Mouse (Mus musculus): Measurements from ENCODE around the gene Nags. TPM values are rescaled to one million over a fixed set of nuclear protein-coding genes. Genes with fewer than 3 reads are reported as not detected.

Nags gene
- polyA plus RNA-seq, 1 experiment from 2014 or later, result 37.9 TPM

DNA sequence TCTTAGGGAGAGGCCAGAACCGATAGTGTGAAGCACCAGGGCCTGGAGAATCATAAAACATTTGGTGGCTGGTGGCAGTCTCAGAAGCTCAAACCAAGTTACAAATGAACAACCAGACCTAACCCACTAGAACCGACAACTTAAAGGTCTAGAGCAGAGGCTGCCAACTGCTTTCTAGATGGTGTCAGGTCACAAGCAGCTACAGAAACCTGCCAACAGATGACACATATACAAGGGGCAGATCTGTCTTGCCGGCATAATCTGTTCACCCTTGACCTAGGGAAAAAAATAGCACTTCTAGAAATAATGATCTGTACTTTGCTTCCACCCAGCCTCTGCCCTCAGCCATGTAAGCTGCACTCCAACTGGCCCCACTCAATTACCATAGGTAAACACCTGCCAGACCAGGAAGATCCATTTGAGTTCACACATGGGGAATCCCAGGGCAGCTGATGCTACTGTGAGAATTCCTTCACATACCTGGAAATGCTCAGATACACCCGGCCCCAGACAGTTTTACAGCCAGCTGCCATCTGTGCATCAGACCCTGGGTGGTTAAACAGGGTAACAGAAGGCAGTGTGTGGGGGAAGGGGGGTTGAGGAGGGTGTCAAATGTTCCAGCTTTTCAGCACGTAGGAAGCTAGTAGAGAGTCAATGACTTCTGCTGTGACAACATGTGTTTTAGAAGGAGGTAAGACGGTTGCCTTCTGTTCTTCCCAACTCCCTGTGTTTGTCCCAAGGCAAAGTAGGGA, 20.8 kb downstream of the Nags start:
- peak overlapping the region; percentile 66 for H3K27ac ChIP-seq (ENCODE audit: low read depth, low read length)
- 18% methylated on average over 6 of the region's 6 CpGs for WGBS
- H3K9me3 ChIP-seq (ENCODE audit: control insufficient read depth), result no peaks in the 10 kb centered on the region
- TF ChIP-seq CTCF (IDR thresholded peaks at IDR 0.05; ENCODE audit: low read depth), result no peak
- 0 out of 2 replicates have a peak, but pooled peaks cover 3% of the 10 kb centered on the region for H3K4me1 ChIP-seq (replicated peaks; ENCODE audit: control insufficient read depth, insufficient read depth, low read length)
- H3K9ac ChIP-seq (ENCODE audit: low read depth, low read length), result no peak overlapping the region
- ATAC-seq, result peak; percentile 89
- peaks cover 52% of the 10 kb centered on the region for H3K36me3 ChIP-seq (ENCODE audit: control insufficient read depth, insufficient read depth)
- no peaks in the 10 kb centered on the region for H3K27me3 ChIP-seq (replicated peaks; ENCODE audit: control insufficient read depth, insufficient read depth, low read length)
- no peak overlapping the region for H3K4me2 ChIP-seq (replicated peaks; ENCODE audit: low read depth)
- H3K4me3 ChIP-seq (ENCODE audit: low read depth, low read length), result no peak overlapping the region

GRCm38 (mm10) chr11:102167539-102167938, 22.2 kb downstream of the Nags start:
- Histone ChIP-seq H3K27me3 (replicated peaks; ENCODE audit: control insufficient read depth, insufficient read depth, low read length) (no peaks in the 10 kb centered on the region), H3K9ac (ENCODE audit: low read depth, low read length) (no peak overlapping the region), H3K9me3 (ENCODE audit: control insufficient read depth) (no peaks in the 10 kb centered on the region), H3K4me2 (replicated peaks; ENCODE audit: low read depth) (no peak overlapping the region), H3K27ac (ENCODE audit: low read depth, low read length) (peak overlapping the region; percentile 66; the same call in 1 of the 2 replicates), H3K4me3 (ENCODE audit: low read depth, low read length) (no peak overlapping the region), H3K36me3 (ENCODE audit: control insufficient read depth, insufficient read depth) (peaks cover 42% of the 10 kb centered on the region), H3K4me1 (replicated peaks; ENCODE audit: control insufficient read depth, insufficient read depth, low read length) (0 out of 2 replicates have a peak, but pooled peaks cover 3% of the 10 kb centered on the region)
- no peak for TF ChIP-seq CTCF (IDR thresholded peaks at IDR 0.05; ENCODE audit: low read depth)
- 87% methylated on average over 5 of the region's 5 CpGs for WGBS
- ATAC-seq, result no peak

DNA sequence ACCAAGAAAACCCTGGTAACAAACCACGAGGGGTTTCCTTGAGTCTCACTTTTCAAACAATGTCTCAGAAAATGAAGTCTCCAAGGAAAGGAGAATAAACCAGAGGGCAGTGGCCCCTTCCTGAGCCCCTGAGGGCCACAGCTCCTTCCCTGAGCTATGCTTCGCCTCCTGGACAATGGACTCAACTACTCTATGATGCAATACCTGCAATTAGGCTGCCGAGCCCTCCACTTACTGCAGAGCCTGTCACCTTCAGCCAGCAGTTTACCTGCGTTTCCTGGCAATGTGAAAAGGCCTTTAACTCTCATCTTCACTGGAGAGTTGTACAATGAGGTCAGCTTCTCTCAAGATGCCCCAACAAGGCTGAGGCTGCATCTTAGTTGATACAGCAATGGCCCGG, 23.4 kb downstream of the Nags start:
- Histone ChIP-seq H3K4me1 (replicated peaks; ENCODE audit: control insufficient read depth, insufficient read depth, low read length) (0 out of 2 replicates have a peak, but pooled peaks cover 3% of the 10 kb centered on the region), H3K4me3 (ENCODE audit: low read depth, low read length) (no peak overlapping the region), H3K9me3 (ENCODE audit: control insufficient read depth) (no peaks in the 10 kb centered on the region), H3K9ac (ENCODE audit: low read depth, low read length) (0 out of 2 replicates have a peak overlapping the region, but pooled peaks have one; percentile 17), H3K4me2 (replicated peaks; ENCODE audit: low read depth) (no peak overlapping the region; the same call in 1 of the 2 replicates), H3K36me3 (ENCODE audit: control insufficient read depth, insufficient read depth) (peaks cover 34% of the 10 kb centered on the region), H3K27me3 (replicated peaks; ENCODE audit: control insufficient read depth, insufficient read depth, low read length) (no peaks in the 10 kb centered on the region), H3K27ac (ENCODE audit: low read depth, low read length) (peak overlapping the region; percentile 66)
- peak; percentile 62 for ATAC-seq
- no peak for TF ChIP-seq CTCF (IDR thresholded peaks at IDR 0.05; ENCODE audit: low read depth)
- 43% methylated on average over 5 of the region's 5 CpGs for WGBS

DNA sequence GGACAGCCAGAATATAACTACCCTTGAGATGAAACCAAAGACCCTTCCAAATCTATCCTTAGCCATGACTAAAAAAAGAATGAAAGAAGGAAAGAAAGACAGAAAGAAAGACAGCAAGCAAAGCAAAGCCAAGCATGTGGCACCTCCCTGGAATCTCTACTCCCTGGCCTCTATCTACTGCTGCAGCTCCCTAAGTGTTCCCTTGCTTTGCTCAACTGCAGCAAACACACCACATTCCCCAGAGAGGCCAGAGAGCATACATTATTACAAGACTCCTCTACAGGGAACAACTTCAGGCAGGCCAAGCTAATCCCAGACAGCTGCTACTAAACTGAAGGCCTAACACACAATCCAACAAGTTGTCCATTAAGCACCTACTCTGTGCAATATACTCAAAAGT, 34.5 kb downstream of the Nags start:
- no peak overlapping the region for H3K4me2 ChIP-seq (replicated peaks; ENCODE audit: low read depth)
- H3K4me3 ChIP-seq (ENCODE audit: low read depth, low read length), result no peak overlapping the region
- no peaks in the 10 kb centered on the region for H3K27me3 ChIP-seq (replicated peaks; ENCODE audit: control insufficient read depth, insufficient read depth, low read length)
- no peak overlapping the region for H3K27ac ChIP-seq (ENCODE audit: low read depth, low read length)
- ATAC-seq, result no peak
- peaks cover 29% of the 10 kb centered on the region for H3K36me3 ChIP-seq (ENCODE audit: control insufficient read depth, insufficient read depth)
- H3K4me1 ChIP-seq (replicated peaks; ENCODE audit: control insufficient read depth, insufficient read depth, low read length), result 0 out of 2 replicates have a peak, but pooled peaks cover 3% of the 10 kb centered on the region
- TF ChIP-seq CTCF (IDR thresholded peaks at IDR 0.05; ENCODE audit: low read depth), result no peak
- H3K9ac ChIP-seq (ENCODE audit: low read depth, low read length), result no peak overlapping the region
- no peaks in the 10 kb centered on the region for H3K9me3 ChIP-seq (ENCODE audit: control insufficient read depth)

GRCm38 (mm10) chr11:102184253-102184645, 38.9 kb downstream of the Nags start:
- WGBS, result 1% methylated on average over 7 of the region's 7 CpGs
- TF ChIP-seq CTCF (IDR thresholded peaks at IDR 0.05; ENCODE audit: low read depth), result no peak
- peak overlapping the region; percentile 82 for H3K4me3 ChIP-seq (ENCODE audit: low read depth, low read length)
- peak overlapping the region; percentile 72 for H3K4me2 ChIP-seq (replicated peaks; ENCODE audit: low read depth)
- peak overlapping the region; percentile 72 for H3K27ac ChIP-seq (ENCODE audit: low read depth, low read length)
- H3K27me3 ChIP-seq (replicated peaks; ENCODE audit: control insufficient read depth, insufficient read depth, low read length), result no peaks in the 10 kb centered on the region
- ATAC-seq, result no peak
- no peaks in the 10 kb centered on the region for H3K9me3 ChIP-seq (ENCODE audit: control insufficient read depth)
- H3K9ac ChIP-seq (ENCODE audit: low read depth, low read length), result peak overlapping the region; percentile 73
- H3K36me3 ChIP-seq (ENCODE audit: control insufficient read depth, insufficient read depth), result peaks cover 12% of the 10 kb centered on the region; the same call in 1 of the 2 replicates
- 0 out of 2 replicates have a peak, but pooled peaks cover 3% of the 10 kb centered on the region for H3K4me1 ChIP-seq (replicated peaks; ENCODE audit: control insufficient read depth, insufficient read depth, low read length)

GRCm38 (mm10) chr11:102184646-102185495, 39.6 kb downstream of the Nags start, which contains the start of gene Lsm12:
Lsm12 (minus strand) TSS chr11:102185296.
- Histone ChIP-seq H3K9ac (ENCODE audit: low read depth, low read length) (peak within 1 kb of the TSS; percentile 73), H3K4me2 (replicated peaks; ENCODE audit: low read depth) (peak within 1 kb of the TSS; percentile 72), H3K9me3 (ENCODE audit: control insufficient read depth) (no peaks in the 10 kb centered on the region), H3K27me3 (replicated peaks; ENCODE audit: control insufficient read depth, insufficient read depth, low read length) (no peaks in the 10 kb centered on the region), H3K27ac (ENCODE audit: low read depth, low read length) (peak within 1 kb of the TSS; percentile 72), H3K4me1 (replicated peaks; ENCODE audit: control insufficient read depth, insufficient read depth, low read length) (0 out of 2 replicates have a peak, but pooled peaks cover 3% of the 10 kb centered on the region), H3K4me3 (ENCODE audit: low read depth, low read length) (peak within 1 kb of the TSS; percentile 82), H3K36me3 (ENCODE audit: control insufficient read depth, insufficient read depth) (peaks cover 10% of the 10 kb centered on the region; the same call in 1 of the 2 replicates)
- peak; percentile 79 for ATAC-seq
- no peak for TF ChIP-seq CTCF (IDR thresholded peaks at IDR 0.05; ENCODE audit: low read depth)
- under 1% methylated on average over 68 of the region's 70 CpGs for WGBS

Data from intestine, postnatal 0 days (tissue).